Mouse (Mus musculus) stomach, embryonic 15.5 days (tissue): ENCODE results near the gene Olfr1371. TPM values are rescaled to one million over a fixed set of nuclear protein-coding genes. Genes with fewer than 3 reads are reported as not detected.

ENCODE experiments used
- ATAC-seq: fragments of 200-750 bp; cut with Nextera tagmentation; 2 replicates; pipeline ENCODE4 v1.8.0; 2017; ENCODE audit warnings: low read depth, moderate number of reproducible peaks, moderate TSS enrichment; ENCODE audit not compliant: insufficient read depth, low FRiP score
- H3K27ac ChIP-seq: fragments of 300-500 bp; sonication (generic); 2 replicates; pipeline ENCODE4 v1.5.1; 2015; ENCODE audit warnings: mild to moderate bottlenecking, inconsistent platforms
- H3K27me3 ChIP-seq: fragments of 300-500 bp; sonication (generic); replicated peaks from 2 replicates; pipeline ENCODE4 v1.6.1; 2015; ENCODE audit warnings: inconsistent platforms
- H3K36me3 ChIP-seq: fragments of 300-500 bp; sonication (generic); 2 replicates; pipeline ENCODE4 v1.6.1; 2015; ENCODE audit warnings: inconsistent platforms
- H3K4me1 ChIP-seq: fragments of 300-500 bp; sonication (generic); 2 replicates; pipeline ENCODE4 v1.6.1; 2015; ENCODE audit warnings: inconsistent platforms
- H3K4me2 ChIP-seq: fragments of 300-500 bp; sonication (generic); 2 replicates; pipeline ENCODE4 v1.6.1; 2015; ENCODE audit warnings: mild to moderate bottlenecking, inconsistent platforms
- H3K4me3 ChIP-seq: fragments of 300-500 bp; sonication (generic); replicated peaks from 2 replicates; pipeline ENCODE4 v1.5.1; 2015; ENCODE audit warnings: inconsistent platforms
- H3K9ac ChIP-seq: fragments of 300-500 bp; sonication (generic); 2 replicates; pipeline ENCODE4 v1.6.1; 2015; ENCODE audit warnings: inconsistent platforms
- H3K9me3 ChIP-seq: fragments of 300-500 bp; sonication (generic); 2 replicates; pipeline ENCODE4 v1.6.1; 2016; ENCODE audit warnings: inconsistent platforms
- WGBS: fragments of 180-500 bp; shearing (Covaris S2); methylation state at CpG from one replicate; pipeline ENCODE4 v1.1.7; 2015; 5-methylcytosine and 5-hydroxymethylcytosine counted together
- polyA plus RNA-seq: library from polyadenylated mRNA; unstranded; fragments of >200 nt; fragmentation: Nextera tagmentation; extraction: Ambion mirVana; gene quantifications from 2 replicates; pipeline ENCODE4 v1.2.1, GENCODE M21; 2015

Olfr1371 gene
- polyA plus RNA-seq, 1 experiment from 2014 or later: not detected

- Histone ChIP-seq H3K36me3 (peaks cover 10% of the 10 kb centered on the region; the same call in 1 of the 2 replicates), H3K9ac (no peak overlapping the region), H3K4me2 (no peak overlapping the region), H3K27ac (no peak overlapping the region), H3K9me3 (no peaks in the 10 kb centered on the region), H3K4me1 (0 out of 2 replicates have a peak, but pooled peaks cover 7% of the 10 kb centered on the region), H3K27me3 (no peaks in the 10 kb centered on the region), H3K4me3 (no peak overlapping the region)
- ATAC-seq: no peak
Measured at GRCm38 (mm10) chr11:52234509-52234908, 20.7 kb upstream of the Olfr1371 start.

- Histone ChIP-seq H3K36me3 (peaks cover 10% of the 10 kb centered on the region; the same call in 1 of the 2 replicates), H3K4me1 (0 out of 2 replicates have a peak, but pooled peaks cover 7% of the 10 kb centered on the region), H3K27me3 (no peaks in the 10 kb centered on the region), H3K4me2 (peak overlapping the region; percentile 48), H3K9ac (no peak overlapping the region), H3K27ac (no peak overlapping the region), H3K9me3 (no peaks in the 10 kb centered on the region), H3K4me3 (no peak overlapping the region)
- ATAC-seq: no peak
- 82% methylated on average over 1 of the region's 1 CpGs for WGBS
Measured at GRCm38 (mm10) chr11:52233906-52234305, 20.1 kb upstream of the Olfr1371 start.

DNA sequence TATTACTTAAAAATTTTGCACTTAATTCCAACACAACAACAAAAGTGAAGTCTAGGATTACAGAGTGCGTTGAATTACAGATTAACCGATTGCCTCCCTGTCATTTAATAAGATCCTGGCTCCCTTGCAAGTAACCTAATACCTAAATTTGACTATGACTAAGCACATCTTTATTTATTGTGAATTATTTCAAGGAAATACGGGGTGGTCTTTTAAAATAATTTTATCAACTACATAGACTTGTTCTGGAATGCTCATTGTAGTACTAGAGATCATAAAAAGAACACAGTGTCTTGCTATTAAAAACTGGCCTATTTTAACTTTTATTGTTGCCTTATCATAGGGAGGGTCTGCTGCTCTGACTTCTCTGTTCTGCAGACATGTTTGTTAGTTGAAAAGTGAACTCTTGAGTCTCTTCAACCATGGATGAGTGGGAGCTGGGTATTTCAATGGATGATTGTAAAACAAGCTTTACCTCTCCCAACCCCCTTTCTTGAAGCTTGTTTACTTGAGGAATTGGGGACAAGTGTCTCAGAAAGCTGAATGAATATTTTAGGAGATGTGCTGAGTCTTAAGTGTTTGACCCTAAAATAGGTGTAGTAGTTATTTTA lies 19.4 kb upstream of the Olfr1371 start:
- ATAC-seq: no peak
- Histone ChIP-seq H3K4me1 (0 out of 2 replicates have a peak, but pooled peaks cover 7% of the 10 kb centered on the region), H3K36me3 (peaks cover 10% of the 10 kb centered on the region; the same call in 1 of the 2 replicates), H3K4me2 (peak overlapping the region; percentile 48), H3K27me3 (no peaks in the 10 kb centered on the region), H3K9ac (no peak overlapping the region), H3K9me3 (no peaks in the 10 kb centered on the region), H3K27ac (no peak overlapping the region), H3K4me3 (peak overlapping the region; percentile 81)
- 11% methylated on average over 3 of the region's 3 CpGs for WGBS

DNA sequence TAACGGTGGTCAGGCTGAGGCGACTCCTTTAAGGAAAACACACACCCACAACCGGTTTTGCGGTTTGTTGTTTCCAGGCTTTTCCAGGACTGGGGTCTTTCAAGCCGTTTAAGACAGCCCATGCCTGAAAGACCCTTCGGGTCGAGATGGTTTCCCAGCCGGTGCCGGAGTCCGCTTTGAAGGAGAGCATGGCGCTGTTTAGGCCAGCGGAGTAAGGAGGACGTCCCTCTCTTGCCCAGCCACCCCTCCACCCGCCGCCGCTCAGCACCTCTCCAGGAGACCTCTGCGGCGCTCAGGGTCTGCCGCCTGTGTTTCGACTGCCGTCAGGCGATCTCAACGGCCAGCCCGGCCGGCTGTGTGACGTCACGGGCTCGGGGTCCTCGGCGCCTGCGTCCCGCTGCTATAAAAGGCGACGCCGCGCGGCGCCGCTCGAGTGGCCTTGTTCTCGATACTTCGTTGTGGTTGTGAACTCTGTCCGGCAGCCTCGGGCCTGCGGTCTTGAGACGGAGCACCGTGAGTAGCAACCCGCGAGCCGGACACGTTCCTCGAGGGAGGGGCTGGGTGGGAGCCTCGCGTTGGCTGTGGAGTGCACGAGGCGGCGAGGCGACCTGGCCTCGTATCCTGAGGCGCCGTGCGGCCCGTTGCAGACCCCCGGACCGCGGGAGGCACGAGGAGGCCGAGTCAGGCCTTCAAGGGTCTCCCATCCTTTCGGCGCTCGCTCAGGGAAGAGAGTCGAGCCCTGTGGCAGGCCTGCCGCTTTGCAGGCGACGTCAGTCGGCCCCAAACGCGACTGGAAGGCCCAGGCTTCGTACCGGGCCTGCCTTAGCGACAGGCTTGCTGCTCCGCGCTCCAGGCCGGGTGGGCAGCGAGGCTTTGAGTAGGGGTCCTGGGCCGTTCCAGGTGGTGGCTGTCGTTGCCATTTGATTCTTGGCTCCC lies 18.1 kb upstream of the Olfr1371 start, which contains the start of gene Skp1a:
Skp1a (plus strand) TSS at position 390 of the 936 bp plus-strand sequence.
- under 1% methylated on average over 87 of the region's 87 CpGs for WGBS
- no peaks in the 10 kb centered on the region for H3K36me3 ChIP-seq

GRCm38 (mm10) chr11:52230694-52231093 lies 16.9 kb upstream of the Olfr1371 start:
- Histone ChIP-seq H3K9ac (no peak overlapping the region), H3K4me1 (0 out of 2 replicates have a peak, but pooled peaks cover 7% of the 10 kb centered on the region), H3K27ac (peak overlapping the region; percentile 99; the same call in 1 of the 2 replicates), H3K4me3 (peak overlapping the region; percentile 81), H3K36me3 (no peaks in the 10 kb centered on the region), H3K9me3 (no peaks in the 10 kb centered on the region), H3K4me2 (peak overlapping the region; percentile 48), H3K27me3 (no peaks in the 10 kb centered on the region)
- no peak for ATAC-seq
- 52% methylated on average over 5 of the region's 5 CpGs for WGBS

More for the DNA sequence above, 18.1 kb upstream of the Olfr1371 start, which contains the start of gene Skp1a:
- Histone ChIP-seq H3K4me3 (peak within 1 kb of the TSS; percentile 81), H3K9ac (peak within 1 kb of the TSS; percentile 95), H3K4me2 (peak within 1 kb of the TSS; percentile 48), H3K9me3 (no peaks in the 10 kb centered on the region), H3K27me3 (no peaks in the 10 kb centered on the region), H3K27ac (peak within 1 kb of the TSS; percentile 99), H3K4me1 (0 out of 2 replicates have a peak, but pooled peaks cover 7% of the 10 kb centered on the region)
- ATAC-seq: peak; percentile 88

DNA sequence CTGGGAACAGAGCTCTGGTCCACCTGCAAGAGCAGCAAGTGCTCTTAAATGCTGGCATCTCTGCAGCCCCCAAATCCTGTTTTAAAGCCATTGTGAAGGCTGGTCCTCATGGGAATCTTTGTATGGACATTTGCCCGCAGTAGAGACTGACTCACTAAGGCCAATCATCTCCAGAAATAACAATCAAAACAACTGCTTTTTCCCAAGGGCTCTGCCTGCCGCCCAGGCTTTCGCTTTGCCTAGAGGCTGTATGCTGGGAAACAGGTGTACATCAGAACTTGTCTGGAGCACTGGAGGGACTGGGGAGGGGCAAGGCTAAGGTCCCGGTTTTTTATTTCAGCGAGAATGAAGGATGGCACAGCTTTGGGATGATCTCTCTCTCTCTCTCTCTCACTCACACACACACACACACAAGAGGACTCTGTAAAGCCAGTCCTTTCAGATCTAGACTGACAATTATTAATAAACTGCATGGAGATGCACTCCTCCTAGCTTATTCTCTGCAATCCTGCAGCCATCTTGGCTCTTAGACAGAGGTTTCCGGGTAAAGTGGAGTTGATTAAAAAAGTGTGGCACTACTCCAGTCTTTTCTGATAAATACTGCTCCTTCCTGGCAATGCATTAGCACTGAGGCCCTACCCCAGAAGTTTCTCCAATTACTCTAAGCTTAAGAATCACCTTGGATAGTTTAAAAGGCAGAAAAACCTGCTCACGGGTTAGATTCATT lies 15.1 kb upstream of the Olfr1371 start:
- no peak overlapping the region for H3K4me2 ChIP-seq
- H3K4me3 ChIP-seq: no peak overlapping the region
- no peaks in the 10 kb centered on the region for H3K9me3 ChIP-seq
- H3K36me3 ChIP-seq: no peaks in the 10 kb centered on the region
- H3K9ac ChIP-seq: no peak overlapping the region
- WGBS: 75% methylated on average over 7 of the region's 7 CpGs
- H3K27me3 ChIP-seq: no peaks in the 10 kb centered on the region
- no peak overlapping the region for H3K27ac ChIP-seq
- H3K4me1 ChIP-seq: 0 out of 2 replicates have a peak, but pooled peaks cover 11% of the 10 kb centered on the region
- no peak for ATAC-seq

GRCm38 (mm10) chr11:52227466-52228226 lies 13.9 kb upstream of the Olfr1371 start:
- no peak overlapping the region for H3K9ac ChIP-seq
- H3K27me3 ChIP-seq: no peaks in the 10 kb centered on the region
- no peak overlapping the region for H3K4me3 ChIP-seq
- no peak overlapping the region for H3K27ac ChIP-seq
- H3K9me3 ChIP-seq: no peaks in the 10 kb centered on the region
- 0 out of 2 replicates have a peak, but pooled peaks cover 12% of the 10 kb centered on the region for H3K4me1 ChIP-seq
- no peak for ATAC-seq
- H3K36me3 ChIP-seq: no peaks in the 10 kb centered on the region
- H3K4me2 ChIP-seq: no peak overlapping the region
- 71% methylated on average over 13 of the region's 13 CpGs for WGBS

GRCm38 (mm10) chr11:52227053-52227452 lies 13.3 kb upstream of the Olfr1371 start:
- no peak overlapping the region for H3K9ac ChIP-seq
- H3K9me3 ChIP-seq: no peaks in the 10 kb centered on the region
- ATAC-seq: no peak
- H3K4me1 ChIP-seq: 0 out of 2 replicates have a peak, but pooled peaks cover 12% of the 10 kb centered on the region
- WGBS: 81% methylated on average over 3 of the region's 3 CpGs
- H3K27me3 ChIP-seq: no peaks in the 10 kb centered on the region
- no peak overlapping the region for H3K4me2 ChIP-seq
- no peak overlapping the region for H3K27ac ChIP-seq
- no peaks in the 10 kb centered on the region for H3K36me3 ChIP-seq
- no peak overlapping the region for H3K4me3 ChIP-seq

- no peak for ATAC-seq
Measured at GRCm38 (mm10) chr11:52225986-52226599, 12.3 kb upstream of the Olfr1371 start.

DNA sequence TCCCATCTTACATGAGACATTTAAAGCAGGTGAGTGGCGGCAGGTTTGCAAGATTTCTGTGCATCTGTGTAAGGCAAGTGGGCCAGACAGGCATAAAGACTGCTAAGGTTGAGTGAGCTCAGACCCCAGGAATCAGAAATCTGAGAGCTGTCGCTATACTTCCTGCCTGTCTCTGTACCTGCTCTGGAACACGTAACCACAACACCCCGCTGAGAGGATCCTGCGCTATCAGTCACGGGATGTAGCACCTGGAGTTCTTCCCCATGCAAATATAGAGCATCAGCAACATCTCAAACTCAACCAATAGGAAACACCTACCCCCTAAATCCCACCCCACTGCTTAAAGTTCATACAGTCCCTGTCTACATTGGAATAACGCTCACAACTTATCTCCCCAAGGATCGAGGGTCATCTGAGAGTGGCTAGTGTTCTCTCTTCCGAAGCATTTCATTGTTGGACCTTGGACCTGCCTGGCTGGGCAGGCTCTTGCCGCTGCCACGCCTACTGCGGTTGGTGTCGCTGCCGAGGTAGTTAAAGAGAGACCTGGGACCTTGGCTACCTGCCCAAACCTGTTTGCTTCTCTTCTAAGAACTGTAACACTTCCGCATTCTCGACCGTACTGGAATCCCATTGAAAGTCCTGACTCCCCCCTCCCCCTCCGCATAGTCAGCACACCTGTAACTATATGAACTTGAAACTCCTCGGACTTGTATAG lies 10.3 kb upstream of the Olfr1371 start:
- H3K9me3 ChIP-seq: no peaks in the 10 kb centered on the region
- H3K4me2 ChIP-seq: peak overlapping the region; percentile 42
- no peaks in the 10 kb centered on the region for H3K36me3 ChIP-seq
- H3K4me3 ChIP-seq: peak overlapping the region; percentile 19; the same call in 1 of the 2 replicates
- peak overlapping the region; percentile 45; the same call in 1 of the 2 replicates for H3K27ac ChIP-seq
- ATAC-seq: peak; percentile 89
- no peaks in the 10 kb centered on the region for H3K27me3 ChIP-seq
- 11% methylated on average over 19 of the region's 19 CpGs for WGBS
- H3K4me1 ChIP-seq: 0 out of 2 replicates have a peak, but pooled peaks cover 4% of the 10 kb centered on the region
- H3K9ac ChIP-seq: no peak overlapping the region

More at GRCm38 (mm10) chr11:52225986-52226599, 12.3 kb upstream of the Olfr1371 start:
- Histone ChIP-seq H3K4me3 (no peak overlapping the region), H3K27me3 (no peaks in the 10 kb centered on the region), H3K9me3 (no peaks in the 10 kb centered on the region), H3K36me3 (no peaks in the 10 kb centered on the region), H3K4me2 (no peak overlapping the region), H3K4me1 (0 out of 2 replicates have a peak, but pooled peaks cover 11% of the 10 kb centered on the region), H3K27ac (no peak overlapping the region), H3K9ac (no peak overlapping the region)
- WGBS: 61% methylated on average over 3 of the region's 3 CpGs
